Mouse (Mus musculus) limb, embryonic 11.5 days (tissue): ENCODE results near the gene Jph4. TPM values are rescaled to one million over a fixed set of nuclear protein-coding genes. Genes with fewer than 3 reads are reported as not detected.

Source experiments
- ATAC-seq: fragments of 200-750 bp; cut with Nextera tagmentation; 2 replicates; pipeline ENCODE4 v1.8.0; 2017; ENCODE audit warnings: low read depth; ENCODE audit not compliant: insufficient number of reproducible peaks, low FRiP score, low TSS enrichment
- DNase-seq: peaks from one replicate; pipeline ENCODE4 v3.0.0-alpha.2; 2015; ENCODE audit warnings: low spot score
- H3K27ac ChIP-seq: fragments of 300-500 bp; sonication (generic); replicated peaks from 2 replicates; pipeline ENCODE4 v1.5.1; 2014; ENCODE audit warnings: low read depth, mild to moderate bottlenecking, low read length
- H3K27me3 ChIP-seq: fragments of 300-500 bp; sonication (generic); 2 replicates; pipeline ENCODE4 v1.6.1; 2014; ENCODE audit warnings: mild to moderate bottlenecking, low read length, mixed read lengths; ENCODE audit not compliant: control insufficient read depth, insufficient read depth
- H3K36me3 ChIP-seq: fragments of 300-500 bp; sonication (generic); 2 replicates; pipeline ENCODE4 v1.6.1; 2014; ENCODE audit warnings: mild to moderate bottlenecking, low read length, moderate library complexity, mixed read lengths; ENCODE audit not compliant: control insufficient read depth, insufficient read depth
- H3K4me1 ChIP-seq: fragments of 300-500 bp; sonication (generic); 2 replicates; pipeline ENCODE4 v1.6.1; 2014; ENCODE audit warnings: low read length, mixed read lengths; ENCODE audit not compliant: control insufficient read depth, insufficient read depth
- H3K4me2 ChIP-seq: fragments of 300-500 bp; sonication (generic); 2 replicates; pipeline ENCODE4 v1.6.1; 2014; ENCODE audit warnings: low read depth, mild to moderate bottlenecking, moderate library complexity; ENCODE audit not compliant: severe bottlenecking
- H3K4me3 ChIP-seq: fragments of 300-500 bp; sonication (generic); 2 replicates; pipeline ENCODE4 v1.5.1; 2014; ENCODE audit warnings: low read depth, low read length
- H3K9ac ChIP-seq: fragments of 300-500 bp; sonication (generic); 2 replicates; pipeline ENCODE4 v1.6.1; 2014; ENCODE audit warnings: mild to moderate bottlenecking, low read length
- H3K9me3 ChIP-seq: fragments of 300-500 bp; sonication (generic); 2 replicates; pipeline ENCODE4 v1.6.1; 2016; ENCODE audit warnings: low read length; ENCODE audit not compliant: control insufficient read depth
- WGBS: fragments of 180-500 bp; shearing (Covaris S2); extraction: QIAGEN DNeasy Blood & Tissue Kit; methylation state at CpG from one replicate; pipeline ENCODE4 v1.1.7; 2014; 5-methylcytosine and 5-hydroxymethylcytosine counted together
- polyA plus RNA-seq: library from polyadenylated mRNA; unstranded; fragments of >200 nt; fragmentation: Nextera tagmentation; extraction: Ambion mirVana; gene quantifications from 2 replicates; pipeline ENCODE4 v1.2.1, GENCODE M21; 2014

Jph4 gene
- polyA plus RNA-seq, 1 experiment from 2014 or later, result 0.17 TPM

DNA sequence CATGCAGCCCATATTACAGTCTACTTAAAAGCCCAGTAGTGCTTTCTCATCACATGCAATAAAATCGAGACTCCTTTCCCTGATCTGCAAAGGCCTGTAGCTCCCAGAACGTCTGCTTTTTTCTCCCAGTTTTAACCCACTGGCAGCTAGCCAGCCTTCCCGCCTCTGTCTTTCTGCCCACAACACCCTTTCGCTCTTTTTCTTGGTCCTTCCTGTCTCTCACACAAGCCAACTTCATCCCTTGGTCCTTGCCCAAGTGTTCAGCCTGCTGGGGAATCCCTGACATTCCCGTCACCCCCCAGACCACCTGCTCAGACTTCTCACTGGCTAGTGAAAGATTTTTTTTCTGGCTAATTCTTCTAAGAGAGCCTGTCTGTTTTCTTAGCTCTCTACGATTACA, 40.5 kb downstream of the Jph4 start:
- no peak overlapping the region for H3K9ac ChIP-seq
- ATAC-seq (no peak), DNase-seq (no peak)
- peaks cover 22% of the 10 kb centered on the region for H3K4me1 ChIP-seq
- H3K4me2 ChIP-seq, result no peak overlapping the region
- no peaks in the 10 kb centered on the region for H3K9me3 ChIP-seq
- H3K27me3 ChIP-seq, result peaks cover 14% of the 10 kb centered on the region; the same call in 1 of the 2 replicates
- no peak overlapping the region for H3K27ac ChIP-seq
- H3K36me3 ChIP-seq, result no peaks in the 10 kb centered on the region
- no peak overlapping the region for H3K4me3 ChIP-seq
- WGBS, result 61% methylated on average over 6 of the region's 6 CpGs

DNA sequence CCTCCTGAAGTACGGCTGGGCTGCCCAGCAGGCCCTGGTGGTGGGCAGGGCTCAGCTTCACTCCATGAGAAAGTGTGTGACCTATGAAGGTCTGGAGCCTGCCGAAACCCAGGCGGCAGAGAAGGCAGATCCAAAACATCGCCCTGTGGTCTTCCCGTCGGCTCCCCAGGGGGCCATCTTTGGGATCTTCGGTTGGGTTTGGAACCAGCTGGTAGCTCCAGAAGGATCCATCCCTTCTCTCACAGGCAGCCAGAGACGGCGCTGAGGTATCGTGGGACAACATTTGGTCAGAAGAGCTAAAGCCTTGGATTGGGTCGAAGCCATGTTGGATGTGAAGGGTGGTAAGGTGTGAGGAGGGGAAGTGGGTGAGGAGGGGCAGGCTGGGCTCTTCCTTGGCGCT, 42.3 kb downstream of the Jph4 start:
- no peaks in the 10 kb centered on the region for H3K36me3 ChIP-seq
- DNase-seq (no peak), ATAC-seq (no peak)
- no peak overlapping the region for H3K9ac ChIP-seq
- no peak overlapping the region for H3K27ac ChIP-seq
- H3K9me3 ChIP-seq, result no peaks in the 10 kb centered on the region
- H3K4me1 ChIP-seq, result peaks cover 22% of the 10 kb centered on the region
- WGBS, result 89% methylated on average over 12 of the region's 12 CpGs
- no peak overlapping the region for H3K4me3 ChIP-seq
- peaks cover 14% of the 10 kb centered on the region; the same call in 1 of the 2 replicates for H3K27me3 ChIP-seq
- no peak overlapping the region for H3K4me2 ChIP-seq

DNA sequence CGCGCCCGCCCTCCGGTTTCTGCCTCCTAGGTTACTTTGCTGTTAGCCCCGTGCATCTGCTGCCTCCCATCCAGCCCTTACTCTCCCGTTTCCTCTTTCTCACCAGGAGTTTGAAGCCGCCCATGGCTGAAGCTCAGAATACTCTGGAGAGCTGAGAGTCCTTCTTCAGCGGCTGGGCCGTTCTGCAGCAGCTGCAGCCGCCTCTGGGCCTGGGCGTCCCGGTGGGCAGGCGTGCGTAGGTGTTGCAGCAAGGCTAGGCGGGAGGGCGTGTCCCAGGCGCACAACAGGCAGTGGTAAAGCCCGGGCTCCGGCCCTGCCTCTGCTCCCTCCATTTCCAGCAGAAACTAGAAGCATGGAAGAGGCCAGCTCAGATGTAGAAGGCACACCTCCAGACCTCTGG, 45.0 kb downstream of the Jph4 start:
- peak overlapping the region; percentile 27 for H3K4me2 ChIP-seq
- peaks cover 2% of the 10 kb centered on the region; the same call in 1 of the 2 replicates for H3K36me3 ChIP-seq
- ATAC-seq (no peak), DNase-seq (peak; percentile 61)
- 11% methylated on average over 19 of the region's 19 CpGs for WGBS
- H3K27ac ChIP-seq, result no peak overlapping the region
- no peaks in the 10 kb centered on the region for H3K9me3 ChIP-seq
- H3K27me3 ChIP-seq, result peaks cover 2% of the 10 kb centered on the region; the same call in 1 of the 2 replicates
- H3K9ac ChIP-seq, result peak overlapping the region; percentile 27; the same call in 1 of the 2 replicates
- H3K4me3 ChIP-seq, result no peak overlapping the region; the same call in 1 of the 2 replicates
- peaks cover 6% of the 10 kb centered on the region for H3K4me1 ChIP-seq

DNA sequence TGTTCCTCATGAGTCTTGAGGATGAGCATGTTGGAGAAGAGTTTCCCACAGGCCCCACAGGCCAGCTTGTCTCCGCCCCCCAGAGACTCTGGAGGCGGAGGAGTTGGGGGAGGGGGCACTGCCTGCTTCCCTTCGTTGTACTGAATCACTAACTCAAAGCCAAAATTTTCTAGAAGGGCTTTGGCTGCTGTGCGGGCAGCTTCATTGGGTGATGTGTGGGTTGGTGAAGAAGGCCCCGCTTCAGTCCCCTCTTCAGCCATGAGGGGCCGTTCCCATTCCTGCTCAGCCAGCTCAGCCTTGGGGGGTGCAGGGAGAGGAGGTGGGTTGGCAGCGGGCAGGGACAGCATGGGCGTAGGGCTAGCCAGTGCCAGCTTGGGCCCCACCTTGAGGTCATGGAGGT, 50.7 kb downstream of the Jph4 start:
- DNase-seq, result no peak
- peaks cover 4% of the 10 kb centered on the region; the same call in 1 of the 2 replicates for H3K27me3 ChIP-seq
- H3K4me2 ChIP-seq, result no peak overlapping the region
- no peak overlapping the region for H3K9ac ChIP-seq
- H3K4me1 ChIP-seq, result peaks cover 11% of the 10 kb centered on the region
- ATAC-seq, result no peak
- no peak overlapping the region for H3K27ac ChIP-seq
- no peak overlapping the region for H3K4me3 ChIP-seq
- H3K9me3 ChIP-seq, result no peaks in the 10 kb centered on the region
- WGBS, result 95% methylated on average over 8 of the region's 8 CpGs
- H3K36me3 ChIP-seq, result peaks cover 5% of the 10 kb centered on the region

DNA sequence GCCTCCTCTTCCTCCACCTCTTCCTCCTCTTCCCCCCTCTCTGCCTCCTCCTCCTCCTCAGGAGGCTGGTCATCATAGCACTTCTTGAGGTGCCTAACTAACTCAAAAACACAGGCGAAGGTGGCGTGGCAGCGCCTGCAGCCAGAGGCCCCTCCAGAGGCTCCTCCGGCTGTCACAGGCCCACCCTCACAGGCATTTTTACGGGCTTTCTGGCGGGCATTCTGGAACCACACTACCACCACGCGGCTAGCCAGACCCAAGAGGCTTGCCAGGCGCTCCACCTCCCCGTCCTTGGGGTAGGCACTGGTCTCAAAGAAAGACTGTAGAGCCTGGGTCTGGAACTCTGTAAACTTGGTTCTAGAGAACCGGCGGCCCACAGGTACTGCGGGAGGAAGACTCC, 51.3 kb downstream of the Jph4 start:
- H3K4me2 ChIP-seq, result no peak overlapping the region
- no peak for ATAC-seq
- H3K4me1 ChIP-seq, result peaks cover 11% of the 10 kb centered on the region
- H3K9me3 ChIP-seq, result no peaks in the 10 kb centered on the region
- no peak overlapping the region for H3K4me3 ChIP-seq
- 80% methylated on average over 13 of the region's 13 CpGs for WGBS
- peaks cover 5% of the 10 kb centered on the region for H3K36me3 ChIP-seq
- no peak overlapping the region for H3K27ac ChIP-seq
- DNase-seq, result no peak
- no peak overlapping the region for H3K9ac ChIP-seq
- H3K27me3 ChIP-seq, result peaks cover 4% of the 10 kb centered on the region; the same call in 1 of the 2 replicates

DNA sequence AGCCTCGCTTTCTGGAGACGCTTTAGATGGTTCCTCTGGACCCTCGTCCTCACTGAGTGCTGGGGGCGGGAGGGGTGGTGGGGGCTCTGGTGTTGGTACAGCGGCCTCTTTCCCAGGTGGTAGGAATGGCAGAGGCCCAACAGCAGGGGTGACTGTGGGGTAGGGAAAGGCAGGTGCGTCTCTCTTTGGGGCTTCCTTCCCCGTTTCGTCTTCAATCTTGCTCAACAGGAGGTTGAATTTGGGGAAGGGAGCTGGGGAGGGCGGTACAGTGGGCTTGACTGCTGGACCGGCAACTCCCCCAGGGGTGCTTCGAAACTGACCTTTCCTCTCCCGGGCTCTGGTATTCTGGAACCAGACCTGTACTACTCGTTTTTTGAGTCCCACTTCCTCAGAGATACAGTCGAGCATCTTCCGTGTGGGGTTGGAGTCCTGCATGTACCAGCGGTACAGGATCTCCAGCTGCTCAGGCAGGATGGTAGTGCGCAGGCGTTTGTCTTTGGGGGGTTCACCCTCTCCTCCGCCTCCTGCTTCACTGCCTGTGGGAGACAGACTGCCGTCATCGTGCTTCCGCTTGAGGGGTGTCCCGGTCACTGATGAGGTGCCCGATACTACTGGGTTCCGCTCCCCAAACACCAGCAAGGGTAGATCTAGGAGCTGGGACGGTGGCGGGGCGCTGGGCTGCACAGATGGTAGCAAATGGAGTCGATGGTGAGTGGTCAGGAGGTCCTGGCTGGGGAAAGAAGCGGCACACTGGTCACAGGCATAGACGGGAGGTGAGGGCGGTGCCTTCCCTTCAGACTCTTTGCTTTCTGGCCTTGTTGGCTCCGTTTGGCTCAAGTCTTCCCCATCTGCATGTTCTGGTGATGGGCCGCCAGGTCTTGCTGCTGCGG, 52.0 kb downstream of the Jph4 start:
- no peak overlapping the region for H3K4me3 ChIP-seq
- no peak overlapping the region for H3K4me2 ChIP-seq
- peaks cover 5% of the 10 kb centered on the region for H3K36me3 ChIP-seq
- peaks cover 4% of the 10 kb centered on the region; the same call in 1 of the 2 replicates for H3K27me3 ChIP-seq
- no peak overlapping the region for H3K9ac ChIP-seq
- H3K4me1 ChIP-seq, result peaks cover 11% of the 10 kb centered on the region
- no peaks in the 10 kb centered on the region for H3K9me3 ChIP-seq
- WGBS, result 68% methylated on average over 35 of the region's 35 CpGs
- H3K27ac ChIP-seq, result no peak overlapping the region
- ATAC-seq, result no peak
- DNase-seq, result no peak

DNA sequence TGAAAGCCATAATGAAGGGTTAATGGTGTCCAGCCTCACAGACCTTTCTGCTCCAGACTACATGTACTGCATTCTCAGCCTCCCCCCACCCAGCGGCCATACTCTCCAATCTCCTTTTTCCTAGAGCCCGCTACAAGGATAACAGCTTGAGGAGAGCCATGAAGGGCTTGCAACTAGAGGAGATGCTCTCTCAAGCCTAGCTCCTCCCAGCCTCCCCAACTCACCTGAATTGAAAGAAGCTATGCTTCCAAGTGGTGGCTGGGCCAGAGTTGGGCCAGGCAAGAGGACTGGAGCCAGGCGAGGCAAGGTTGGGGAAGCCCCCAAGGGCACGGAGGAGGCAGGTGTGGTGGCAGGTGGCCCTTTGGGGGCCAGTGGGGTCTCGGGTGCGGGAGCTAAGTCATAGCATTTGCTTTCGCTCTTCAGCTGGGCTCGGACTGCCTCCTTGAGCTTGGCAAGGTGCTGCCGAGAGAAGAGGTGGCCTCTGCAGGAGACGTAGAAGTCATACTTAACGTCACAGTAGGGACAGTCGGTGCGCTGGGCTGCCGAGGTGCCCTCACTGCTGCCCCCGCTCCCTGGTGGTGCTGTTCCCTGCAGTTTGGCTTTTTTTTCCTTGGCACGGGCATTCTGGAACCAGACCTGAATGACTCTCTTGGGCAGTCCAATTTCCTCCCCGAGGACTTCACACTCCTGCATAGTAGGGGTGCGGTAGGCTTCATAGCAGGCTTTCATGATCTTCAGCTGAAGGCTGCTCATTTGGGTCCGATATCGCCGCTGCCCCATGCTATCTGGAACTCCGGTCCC, 53.0 kb downstream of the Jph4 start:
- no peaks in the 10 kb centered on the region for H3K9me3 ChIP-seq
- H3K27me3 ChIP-seq, result peaks cover 4% of the 10 kb centered on the region; the same call in 1 of the 2 replicates
- no peak overlapping the region for H3K4me2 ChIP-seq
- no peak overlapping the region for H3K4me3 ChIP-seq
- DNase-seq (no peak), ATAC-seq (no peak)
- peaks cover 5% of the 10 kb centered on the region for H3K36me3 ChIP-seq
- WGBS, result 85% methylated on average over 22 of the region's 22 CpGs
- H3K9ac ChIP-seq, result no peak overlapping the region
- peaks cover 11% of the 10 kb centered on the region for H3K4me1 ChIP-seq
- H3K27ac ChIP-seq, result no peak overlapping the region

DNA sequence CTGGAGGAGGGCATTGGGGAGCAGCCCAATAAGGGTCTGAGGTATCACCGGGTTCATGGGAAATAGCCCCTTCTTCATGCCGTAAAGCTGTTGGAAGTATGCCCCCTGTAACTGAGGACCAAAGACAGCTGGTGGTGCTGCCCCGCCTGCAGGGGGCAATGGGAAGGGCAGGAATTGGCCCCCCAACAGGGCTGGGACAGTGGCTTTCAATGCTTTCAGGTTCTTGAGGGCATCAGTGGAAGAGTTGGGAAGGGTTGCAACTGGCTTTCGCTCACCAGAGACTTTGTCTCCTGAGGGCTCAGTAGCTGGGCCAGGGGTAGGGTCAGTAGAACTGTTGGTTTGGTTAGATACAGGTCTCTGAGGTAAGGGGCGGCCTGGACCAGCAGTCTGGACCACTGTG, 53.6 kb downstream of the Jph4 start:
- peaks cover 11% of the 10 kb centered on the region for H3K4me1 ChIP-seq
- H3K9me3 ChIP-seq, result no peaks in the 10 kb centered on the region
- WGBS, result 84% methylated on average over 5 of the region's 5 CpGs
- no peak overlapping the region for H3K4me3 ChIP-seq
- H3K27ac ChIP-seq, result no peak overlapping the region
- DNase-seq (no peak), ATAC-seq (no peak)
- peaks cover 5% of the 10 kb centered on the region for H3K36me3 ChIP-seq
- H3K9ac ChIP-seq, result no peak overlapping the region
- peaks cover 4% of the 10 kb centered on the region; the same call in 1 of the 2 replicates for H3K27me3 ChIP-seq
- H3K4me2 ChIP-seq, result no peak overlapping the region
